Mouse (Mus musculus): ENCODE data around the gene Acad9. TPM values are rescaled to one million over a fixed set of nuclear protein-coding genes. Genes with fewer than 3 reads are reported as not detected.

The Acad9 gene
- total and polyA plus RNA-seq, 2 experiments from 2014 or later = 30.9 to 65.6 TPM

GRCm38 (mm10) chr3:36049106-36049505, 16.7 kb upstream of the Acad9 start:
- Histone ChIP-seq H3K4me1 (ENCODE audit: insufficient read depth, low read length) (no peaks in the 10 kb centered on the region), H3K4me3 (ENCODE audit: low read depth, low read length) (no peak overlapping the region), H3K27me3 (ENCODE audit: insufficient read depth, low read length) (no peaks in the 10 kb centered on the region), H3K27ac (ENCODE audit: low read depth, low read length) (no peak overlapping the region), H3K9me3 (ENCODE audit: low read length) (no peaks in the 10 kb centered on the region), H3K9ac (replicated peaks; ENCODE audit: low read length, poor library complexity, severe bottlenecking) (no peak overlapping the region), H3K36me3 (ENCODE audit: insufficient read depth, low read length) (no peaks in the 10 kb centered on the region), H3K4me2 (ENCODE audit: low read depth, low read length, poor library complexity, severe bottlenecking) (no peak overlapping the region)
- no peak for DNase-seq (ENCODE audit: low spot score)
- 61% methylated on average over 1 of the region's 1 CpGs for WGBS
- no peak for ATAC-seq (ENCODE audit: low FRiP score)
- no peak for TF ChIP-seq CTCF (IDR thresholded peaks at IDR 0.05)

- TF ChIP-seq CTCF (IDR thresholded peaks at IDR 0.05) = no peak
- no peak for ATAC-seq (ENCODE audit: low FRiP score)
- Histone ChIP-seq H3K9me3 (ENCODE audit: low read length) (no peaks in the 10 kb centered on the region), H3K27me3 (ENCODE audit: insufficient read depth, low read length) (no peaks in the 10 kb centered on the region), H3K27ac (ENCODE audit: low read depth, low read length) (no peak within 1 kb of the TSS), H3K36me3 (ENCODE audit: insufficient read depth, low read length) (no peaks in the 10 kb centered on the region), H3K4me3 (ENCODE audit: low read depth, low read length) (no peak within 1 kb of the TSS), H3K9ac (replicated peaks; ENCODE audit: low read length, poor library complexity, severe bottlenecking) (no peak within 1 kb of the TSS), H3K4me1 (ENCODE audit: insufficient read depth, low read length) (no peaks in the 10 kb centered on the region), H3K4me2 (ENCODE audit: low read depth, low read length, poor library complexity, severe bottlenecking) (no peak within 1 kb of the TSS)
- WGBS = 89% methylated on average over 6 of the region's 6 CpGs
- no peak for DNase-seq (ENCODE audit: low spot score)
Observed at GRCm38 (mm10) chr3:36053447-36053846, 12.3 kb upstream of the Acad9 start, which contains the start of gene Ccdc144b. Gene Ccdc144b, minus strand, starts transcription at chr3:36053547.

GRCm38 (mm10) chr3:36060096-36060850, 5.5 kb upstream of the Acad9 start:
- DNase-seq (ENCODE audit: low spot score) (peak; percentile 71), ATAC-seq (ENCODE audit: low FRiP score) (no peak)
- no peaks in the 10 kb centered on the region for H3K9me3 ChIP-seq (ENCODE audit: low read length)
- H3K4me1 ChIP-seq (ENCODE audit: insufficient read depth, low read length) = no peaks in the 10 kb centered on the region
- peak; percentile 84 for TF ChIP-seq CTCF (IDR thresholded peaks at IDR 0.05)
- no peak overlapping the region for H3K4me3 ChIP-seq (ENCODE audit: low read depth, low read length)
- H3K27me3 ChIP-seq (ENCODE audit: insufficient read depth, low read length) = peaks cover 7% of the 10 kb centered on the region; the same call in 1 of the 2 replicates
- no peak overlapping the region for H3K9ac ChIP-seq (replicated peaks; ENCODE audit: low read length, poor library complexity, severe bottlenecking)
- H3K36me3 ChIP-seq (ENCODE audit: insufficient read depth, low read length) = no peaks in the 10 kb centered on the region
- 36% methylated on average over 8 of the region's 8 CpGs for WGBS
- H3K4me2 ChIP-seq (ENCODE audit: low read depth, low read length, poor library complexity, severe bottlenecking) = no peak overlapping the region
- no peak overlapping the region for H3K27ac ChIP-seq (ENCODE audit: low read depth, low read length)

- TF ChIP-seq CTCF (IDR thresholded peaks at IDR 0.05) = no peak
Observed at GRCm38 (mm10) chr3:36064592-36065061, 1.2 kb upstream of the Acad9 start.

GRCm38 (mm10) chr3:36065166-36065565, 613 bp upstream of the Acad9 start:
- H3K27me3 ChIP-seq (ENCODE audit: insufficient read depth, low read length) = peaks cover 7% of the 10 kb centered on the region; the same call in 1 of the 2 replicates
- H3K27ac ChIP-seq (ENCODE audit: low read depth, low read length) = peak overlapping the region; percentile 62; the same call in 1 of the 2 replicates
- no peaks in the 10 kb centered on the region for H3K4me1 ChIP-seq (ENCODE audit: insufficient read depth, low read length)
- H3K4me2 ChIP-seq (ENCODE audit: low read depth, low read length, poor library complexity, severe bottlenecking) = peak overlapping the region; percentile 59
- no peaks in the 10 kb centered on the region for H3K36me3 ChIP-seq (ENCODE audit: insufficient read depth, low read length)
- no peak for DNase-seq (ENCODE audit: low spot score)
- no peaks in the 10 kb centered on the region for H3K9me3 ChIP-seq (ENCODE audit: low read length)
- WGBS = 96% methylated on average over 2 of the region's 2 CpGs
- peak; percentile 32; the same call in 1 of the 2 replicates for ATAC-seq (ENCODE audit: low FRiP score)
- TF ChIP-seq CTCF (IDR thresholded peaks at IDR 0.05) = peak; percentile 27; the same call in 1 of the 2 replicates
- peak overlapping the region; percentile 71; the same call in 1 of the 2 replicates for H3K9ac ChIP-seq (replicated peaks; ENCODE audit: low read length, poor library complexity, severe bottlenecking)
- H3K4me3 ChIP-seq (ENCODE audit: low read depth, low read length) = peak overlapping the region; percentile 92

More at GRCm38 (mm10) chr3:36064592-36065061, 1.2 kb upstream of the Acad9 start:
- Histone ChIP-seq H3K4me1 (ENCODE audit: insufficient read depth, low read length) (no peaks in the 10 kb centered on the region), H3K27me3 (ENCODE audit: insufficient read depth, low read length) (peaks cover 7% of the 10 kb centered on the region; the same call in 1 of the 2 replicates), H3K9me3 (ENCODE audit: low read length) (no peaks in the 10 kb centered on the region), H3K27ac (ENCODE audit: low read depth, low read length) (no peak overlapping the region), H3K9ac (replicated peaks; ENCODE audit: low read length, poor library complexity, severe bottlenecking) (no peak overlapping the region), H3K4me2 (ENCODE audit: low read depth, low read length, poor library complexity, severe bottlenecking) (no peak overlapping the region), H3K36me3 (ENCODE audit: insufficient read depth, low read length) (no peaks in the 10 kb centered on the region), H3K4me3 (ENCODE audit: low read depth, low read length) (no peak overlapping the region)
- 96% methylated on average over 1 of the region's 1 CpGs for WGBS
- DNase-seq (ENCODE audit: low spot score) (no peak), ATAC-seq (ENCODE audit: low FRiP score) (no peak)

GRCm38 (mm10) chr3:36067731-36068130, 2.0 kb downstream of the Acad9 start:
- 88% methylated on average over 6 of the region's 6 CpGs for WGBS
- H3K9ac ChIP-seq (replicated peaks; ENCODE audit: low read length, poor library complexity, severe bottlenecking) = no peak overlapping the region
- no peak for TF ChIP-seq CTCF (IDR thresholded peaks at IDR 0.05)
- H3K27ac ChIP-seq (ENCODE audit: low read depth, low read length) = no peak overlapping the region
- no peaks in the 10 kb centered on the region for H3K4me1 ChIP-seq (ENCODE audit: insufficient read depth, low read length)
- H3K4me2 ChIP-seq (ENCODE audit: low read depth, low read length, poor library complexity, severe bottlenecking) = no peak overlapping the region
- ATAC-seq (ENCODE audit: low FRiP score) (no peak), DNase-seq (ENCODE audit: low spot score) (no peak)
- H3K9me3 ChIP-seq (ENCODE audit: low read length) = no peaks in the 10 kb centered on the region
- H3K36me3 ChIP-seq (ENCODE audit: insufficient read depth, low read length) = no peaks in the 10 kb centered on the region
- H3K27me3 ChIP-seq (ENCODE audit: insufficient read depth, low read length) = no peaks in the 10 kb centered on the region; the same call in 1 of the 2 replicates
- no peak overlapping the region for H3K4me3 ChIP-seq (ENCODE audit: low read depth, low read length)

Measured in midbrain, postnatal 0 days (tissue).